Mouse (Mus musculus): ENCODE data around the gene Olfr1351.
"Not testable (repeated sequence)": the region's sequence is repeated elsewhere in the genome, so short reads cannot be mapped to it uniquely, and the experiment has no call there.

GRCm38 (mm10) chr10:78963009-78963408 is 49.3 kb upstream of the Olfr1351 start, which contains the start of gene Olfr1353:
- not testable (repeated sequence) for TF ChIP-seq POLR2A (IDR thresholded peaks at IDR 0.05; ENCODE audit: low read depth, low read length); CTCF (IDR thresholded peaks at IDR 0.05; ENCODE audit: extremely low read depth, insufficient read length, insufficient replicate concordance, low read depth, low read length)
